Mouse (Mus musculus) lung, postnatal 4 days (tissue): ENCODE results near the gene Slc10a7.
A peak's percentile ranks its signal among the peaks of the same experiment; 100 is the strongest.

ENCODE experiments used
- DNase-seq, 2 experiments: peaks; one replicate each; pipeline ENCODE4 v3.0.0; 2021

Gene Slc10a7

DNA sequence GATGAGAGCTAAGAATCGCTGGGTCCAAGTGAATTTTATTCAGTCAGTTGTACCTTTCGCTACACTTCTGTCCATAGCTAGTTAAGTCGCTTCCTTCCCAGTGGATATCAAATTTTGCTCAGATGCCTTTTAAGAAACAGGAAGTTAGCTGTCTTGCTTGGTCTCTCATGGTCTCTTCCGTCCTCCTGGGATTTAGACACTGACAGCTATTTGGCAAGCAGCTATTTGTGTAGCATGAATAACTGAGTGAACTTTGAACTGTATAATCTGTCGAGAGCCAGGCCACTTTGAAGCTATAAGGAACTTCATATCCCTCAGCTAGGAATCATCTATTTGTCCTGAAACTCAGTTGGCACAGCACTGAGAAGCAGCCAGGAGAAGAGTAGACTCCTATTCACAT, 117.5 kb downstream of the Slc10a7 start:
- DNase-seq: no peak

DNA sequence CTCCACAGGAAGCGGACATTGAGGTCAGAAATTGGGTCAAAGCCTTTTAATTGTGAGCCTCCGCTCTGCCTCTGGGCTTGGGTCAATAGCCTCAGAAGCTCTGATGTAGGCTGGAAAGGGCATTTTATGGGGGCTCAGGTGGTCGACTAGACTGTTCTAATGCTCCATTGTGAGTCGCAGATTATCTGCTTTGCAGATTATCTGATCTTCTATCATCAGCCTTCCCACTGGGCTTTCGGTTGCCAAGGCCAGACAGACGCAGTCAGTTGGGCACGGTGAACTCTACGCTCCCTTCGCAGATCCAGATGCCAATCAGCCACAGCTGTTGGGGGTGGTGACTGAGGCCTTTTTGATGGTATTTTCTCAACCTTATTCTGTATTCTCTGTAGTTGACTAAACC, 118.6 kb downstream of the Slc10a7 start:
- no peak for DNase-seq

DNA sequence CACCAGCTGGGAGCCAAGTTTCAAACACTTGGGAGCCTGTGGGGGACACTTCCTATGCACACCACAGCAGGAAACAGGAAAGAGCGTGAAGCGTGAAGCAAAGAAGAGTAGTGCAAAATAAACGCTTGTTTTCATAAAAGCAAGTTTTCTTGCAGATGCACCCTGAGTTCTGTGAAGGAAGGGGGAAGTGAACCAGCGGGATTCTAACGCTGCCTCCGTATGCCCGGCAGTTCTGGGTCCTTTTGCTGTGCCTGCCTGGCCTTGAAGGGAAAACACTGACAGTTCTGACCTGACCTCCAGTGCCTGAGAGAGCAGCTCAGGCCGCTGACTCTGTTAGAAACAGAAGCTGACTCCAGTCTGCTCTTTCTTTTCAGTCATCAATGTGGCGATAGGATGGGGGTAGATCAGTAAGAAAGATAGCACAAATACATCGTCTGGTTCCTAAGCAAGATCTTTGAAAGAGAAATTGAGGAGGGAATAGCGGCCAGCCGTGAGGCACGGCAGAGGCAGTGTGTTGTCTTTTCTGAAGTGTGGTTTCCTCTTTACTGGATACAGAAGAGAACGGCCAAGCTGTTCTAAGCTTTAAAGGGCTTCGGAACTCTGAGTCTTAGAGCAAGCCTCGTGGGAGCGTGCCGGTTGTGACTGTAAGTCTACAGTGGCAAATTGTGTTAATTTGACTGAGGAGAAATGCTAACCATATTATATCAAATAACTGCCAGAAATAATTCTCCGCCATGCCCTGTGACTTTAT, 121.4 kb downstream of the Slc10a7 start:
- DNase-seq: no peak

GRCm38 (mm10) chr8:78633012-78633411, 123.9 kb downstream of the Slc10a7 start:
- DNase-seq: no peak

DNA sequence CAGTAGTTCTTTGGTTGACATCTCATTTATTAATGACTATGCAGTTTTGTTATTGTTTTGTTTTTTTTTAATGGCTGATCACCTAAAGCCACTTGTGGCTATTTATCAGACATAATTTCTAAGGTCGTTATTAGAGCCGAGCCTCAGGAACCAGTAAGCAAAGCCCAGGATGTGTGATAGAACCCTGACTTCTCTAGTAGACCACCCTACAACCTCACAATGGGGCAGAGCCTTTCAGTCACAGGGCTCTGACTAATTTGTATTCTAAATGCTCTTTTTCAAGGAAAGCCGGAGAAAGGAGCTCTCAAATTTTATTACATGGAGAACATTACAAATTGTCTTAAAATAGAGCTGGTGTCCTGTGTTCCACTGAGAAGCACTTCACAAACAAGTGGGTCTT, 124.9 kb downstream of the Slc10a7 start:
- no peak for DNase-seq

DNA sequence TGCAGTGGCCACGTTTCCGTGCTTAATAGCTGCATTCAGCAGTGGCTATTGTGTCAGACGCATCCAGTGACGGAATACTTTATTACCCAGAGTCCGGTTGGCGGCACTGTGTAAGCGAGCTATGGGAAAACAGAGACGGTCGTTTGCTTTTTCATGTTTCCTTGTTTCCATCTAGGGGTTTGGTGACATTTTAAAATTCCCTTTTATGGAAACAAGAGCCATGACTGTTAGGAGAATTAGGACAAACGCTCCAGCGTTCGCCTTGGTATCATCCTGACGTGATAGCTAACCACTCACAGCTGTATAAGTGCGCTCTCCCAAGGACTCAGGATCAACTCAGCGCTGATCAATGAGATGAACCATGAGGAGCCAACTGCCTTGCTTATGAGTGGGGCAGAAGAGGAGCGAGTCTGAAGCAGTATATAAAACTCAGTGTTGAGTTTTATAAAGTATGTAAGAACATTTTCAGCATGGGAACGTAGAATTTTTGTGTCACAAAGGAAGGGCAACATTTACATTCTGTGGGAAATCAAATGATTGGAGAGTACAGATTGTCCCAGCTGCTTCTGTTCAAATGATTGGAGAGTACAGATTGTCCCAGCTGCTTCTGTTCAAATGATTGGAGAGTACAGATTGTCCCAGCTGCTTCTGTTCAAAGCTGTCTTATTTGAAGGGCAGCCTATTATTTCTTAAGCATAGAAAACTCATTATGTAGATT, 125.5 kb downstream of the Slc10a7 start:
- DNase-seq: no peak

DNA sequence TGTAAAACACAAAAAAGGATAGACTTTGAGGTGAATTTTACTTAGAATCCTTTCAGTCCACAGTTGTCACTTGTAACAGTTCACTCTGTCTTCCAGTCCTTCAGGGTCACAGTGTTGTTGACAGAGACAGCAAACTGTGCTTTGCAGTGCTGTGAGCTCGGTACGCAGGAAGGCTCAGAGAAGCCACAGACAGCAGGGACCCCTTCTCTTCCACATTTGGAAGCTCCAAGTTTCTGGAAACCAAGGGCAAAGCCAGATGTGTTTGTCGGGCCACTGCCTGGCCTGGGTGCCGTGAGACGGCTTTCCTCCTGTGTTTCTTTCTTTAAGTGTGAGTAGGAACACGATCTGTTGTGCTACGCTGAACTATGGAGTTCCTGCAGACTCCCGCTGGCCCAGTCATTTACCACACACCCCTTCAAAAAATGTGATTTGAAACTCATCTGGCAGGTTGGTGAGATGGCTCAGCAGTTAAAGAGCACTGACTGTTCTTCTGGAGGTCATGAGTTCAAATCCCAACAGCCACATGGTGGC, 126.2 kb downstream of the Slc10a7 start:
- DNase-seq: no peak

GRCm38 (mm10) chr8:78641919-78642318, 132.8 kb downstream of the Slc10a7 start:
- DNase-seq: no peak

GRCm38 (mm10) chr8:78642376-78642775, 133.2 kb downstream of the Slc10a7 start:
- no peak for DNase-seq

- DNase-seq: no peak
Observed at GRCm38 (mm10) chr8:78647000-78647656, 138.0 kb downstream of the Slc10a7 start.

- no peak for DNase-seq
Observed at GRCm38 (mm10) chr8:78647846-78648245, 138.7 kb downstream of the Slc10a7 start.

DNA sequence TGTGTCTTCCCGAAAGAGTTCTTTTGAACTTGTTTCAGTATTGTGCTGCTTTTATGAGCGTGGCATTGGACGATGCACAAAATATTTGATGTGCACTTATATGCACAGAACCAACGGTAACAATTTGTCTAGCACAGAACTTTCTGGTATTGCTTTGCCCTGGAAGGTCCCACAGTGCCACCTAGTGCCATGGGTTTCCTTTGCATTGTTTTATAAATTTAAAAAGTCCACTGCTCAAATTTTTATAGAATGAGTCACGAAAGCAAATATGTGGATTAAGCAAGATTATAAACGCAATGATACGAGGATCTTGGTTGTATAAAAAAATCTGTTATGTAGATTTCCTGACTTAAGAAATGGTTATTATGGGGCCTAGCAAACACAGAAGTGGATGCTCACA, 139.8 kb downstream of the Slc10a7 start:
- DNase-seq: peak; percentile 47 to 80

- no peak for DNase-seq
Observed at GRCm38 (mm10) chr8:78651670-78652069, 142.5 kb downstream of the Slc10a7 start.

GRCm38 (mm10) chr8:78655351-78656045, 146.4 kb downstream of the Slc10a7 start:
- DNase-seq: no peak

DNA sequence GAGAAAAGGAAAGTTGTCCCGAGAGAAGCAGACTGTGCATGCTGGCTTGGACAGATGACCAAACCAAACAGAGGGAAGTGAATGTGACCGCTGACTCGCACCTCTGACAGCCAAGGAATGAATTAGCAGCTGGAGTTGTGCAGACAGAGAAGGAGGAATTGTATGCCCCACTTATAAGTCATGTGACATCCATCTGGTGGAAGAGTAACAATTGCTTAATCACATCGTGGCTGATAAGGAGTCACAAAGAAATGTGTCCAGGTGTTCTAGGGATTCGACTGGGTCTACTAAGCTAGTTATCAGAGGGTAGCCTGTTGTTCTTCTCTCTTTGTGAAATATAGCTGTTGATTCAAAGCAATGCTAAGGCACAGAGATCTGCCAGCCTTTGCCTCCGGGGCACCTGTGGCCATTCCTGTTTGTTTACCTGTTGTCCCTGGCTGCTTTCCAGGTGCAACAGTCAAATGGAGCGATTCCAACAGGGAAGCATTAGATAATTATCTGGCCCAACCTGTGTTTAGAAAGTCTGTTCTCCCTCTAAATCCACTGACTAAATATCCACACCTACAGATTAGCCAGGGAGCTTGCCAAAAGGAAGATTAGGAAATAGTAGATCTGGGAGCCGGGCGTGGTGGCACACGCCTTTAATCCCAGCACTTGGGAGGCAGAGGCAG, 147.7 kb downstream of the Slc10a7 start:
- no peak for DNase-seq

- DNase-seq: no peak
Observed at GRCm38 (mm10) chr8:78658172-78658571, 149.0 kb downstream of the Slc10a7 start.

DNA sequence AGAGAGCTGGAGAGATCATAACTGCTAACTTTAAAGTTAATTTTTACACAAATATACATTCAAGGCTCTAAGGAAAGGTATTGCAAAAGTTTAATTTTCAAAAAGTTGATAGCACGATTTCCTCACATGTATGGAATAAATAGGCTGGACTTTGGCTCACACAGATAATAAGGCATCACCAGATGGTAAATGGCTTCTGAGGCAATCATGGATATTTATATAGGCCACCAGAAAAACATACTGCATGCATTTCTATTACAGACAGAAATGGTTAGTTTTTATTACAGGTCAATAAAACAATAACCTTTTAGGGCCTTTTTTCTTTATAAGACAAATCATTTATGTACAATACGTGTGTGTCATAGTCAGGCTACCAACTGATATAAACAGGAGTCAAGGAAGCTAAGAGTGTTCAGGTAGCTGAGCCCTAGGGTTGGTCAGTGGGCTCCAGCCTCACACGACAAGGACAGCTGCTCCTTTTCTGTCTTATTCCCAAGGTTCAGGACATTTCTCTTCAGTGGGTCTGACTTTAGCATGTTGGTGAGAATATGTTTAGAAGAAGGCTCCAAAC, 150.6 kb downstream of the Slc10a7 start:
- no peak for DNase-seq

GRCm38 (mm10) chr8:78664306-78664940, 155.3 kb downstream of the Slc10a7 start:
- no peak for DNase-seq

DNA sequence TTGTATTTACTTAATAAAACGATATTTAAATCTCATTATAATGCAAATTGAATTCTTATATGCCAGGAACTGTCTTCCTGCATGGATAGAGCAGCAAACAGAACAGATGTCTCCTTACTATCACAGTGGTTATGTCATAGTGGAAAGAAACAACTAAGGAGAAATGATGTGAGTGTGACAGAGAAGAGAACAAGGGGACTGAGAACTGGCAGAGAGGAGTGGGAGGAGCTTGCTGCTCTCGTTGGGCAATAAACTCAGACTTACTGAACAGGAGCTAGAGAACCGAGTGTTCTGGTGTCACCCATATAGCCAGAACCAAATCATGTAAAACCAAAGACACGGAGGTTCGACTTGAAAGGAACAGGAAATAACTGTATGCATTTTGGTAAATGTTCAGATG, 158.3 kb downstream of the Slc10a7 start:
- peak in 1 of 2 experiments; percentile 52 for DNase-seq

DNA sequence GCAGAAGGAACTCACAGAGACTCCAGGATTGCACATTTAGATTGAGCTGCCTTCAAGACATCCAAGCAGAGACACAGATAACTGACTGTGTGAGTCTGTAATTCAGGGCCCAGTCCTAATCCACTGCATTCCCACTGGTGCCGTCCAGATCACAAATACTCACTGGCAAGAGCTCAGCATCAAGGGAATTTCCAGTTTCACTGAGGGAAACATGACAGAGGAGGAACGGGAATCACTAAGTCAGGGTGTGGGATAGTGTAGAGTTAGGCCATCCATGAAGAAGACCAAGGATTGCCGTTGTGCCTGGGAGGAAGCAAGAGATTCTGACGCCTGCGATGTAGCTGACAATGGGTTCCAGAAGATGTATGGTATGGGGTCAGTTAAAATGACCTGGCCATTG, 159.1 kb downstream of the Slc10a7 start:
- no peak for DNase-seq

DNA sequence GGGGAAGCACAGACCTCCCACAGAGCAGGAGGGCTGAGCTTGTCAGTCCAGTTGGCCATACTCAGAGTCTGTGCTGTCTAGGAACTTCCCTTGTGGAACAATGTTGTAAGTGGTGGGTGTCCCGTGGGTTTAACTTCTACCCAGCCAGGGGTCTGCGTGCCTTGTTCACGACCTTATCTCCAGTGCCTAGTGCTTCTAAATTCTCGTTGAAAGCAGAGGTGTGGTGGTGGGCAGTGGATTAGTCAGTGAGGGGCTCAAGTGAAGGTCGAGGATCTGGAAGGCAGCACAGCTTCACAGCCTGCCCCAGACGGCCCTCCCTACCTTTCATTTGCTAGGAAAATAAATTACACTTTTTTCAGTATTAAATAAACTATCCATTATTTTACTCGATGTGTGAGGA, 161.1 kb downstream of the Slc10a7 start:
- DNase-seq: no peak
